Mouse (Mus musculus) hindbrain, embryonic 11.5 days (tissue): ENCODE results near the gene BC037034. TPM values are rescaled to one million over a fixed set of nuclear protein-coding genes. Genes with fewer than 3 reads are reported as not detected.
A peak's percentile ranks its signal among the peaks of the same experiment; 100 is the strongest.

Experiments
- ATAC-seq: fragments of 200-750 bp; cut with Nextera tagmentation; 2 replicates; pipeline ENCODE4 v1.8.0; 2017; ENCODE audit warnings: mild to moderate bottlenecking, moderate TSS enrichment, moderate library complexity; ENCODE audit not compliant: low FRiP score
- DNase-seq: peaks from one replicate; pipeline ENCODE4 v3.0.0-alpha.2; 2015; ENCODE audit warnings: low spot score
- H3K27ac ChIP-seq: fragments of 300-500 bp; sonication (generic); 2 replicates; pipeline ENCODE4 v1.5.1; 2014; ENCODE audit warnings: mild to moderate bottlenecking, low read depth, low read length
- H3K27me3 ChIP-seq: fragments of 300-500 bp; sonication (generic); 2 replicates; pipeline ENCODE4 v1.6.1; 2014; ENCODE audit warnings: mild to moderate bottlenecking, low read length, moderate library complexity, mixed read lengths; ENCODE audit not compliant: control insufficient read depth, insufficient read depth
- H3K36me3 ChIP-seq: fragments of 300-500 bp; sonication (generic); 2 replicates; pipeline ENCODE4 v1.6.1; 2014; ENCODE audit warnings: mild to moderate bottlenecking, low read length, moderate library complexity, mixed read lengths; ENCODE audit not compliant: control insufficient read depth, insufficient read depth
- H3K4me1 ChIP-seq: fragments of 300-500 bp; sonication (generic); replicated peaks from 2 replicates; pipeline ENCODE4 v1.6.1; 2014; ENCODE audit warnings: low read length, mixed read lengths; ENCODE audit not compliant: control insufficient read depth, insufficient read depth
- H3K4me2 ChIP-seq: fragments of 300-500 bp; sonication (generic); replicated peaks from 2 replicates; pipeline ENCODE4 v1.6.1; 2014; ENCODE audit warnings: mild to moderate bottlenecking, low read depth, low read length
- H3K4me3 ChIP-seq: fragments of 300-500 bp; sonication (generic); 2 replicates; pipeline ENCODE4 v1.5.1; 2014; ENCODE audit warnings: low read depth, low read length
- H3K9ac ChIP-seq: fragments of 300-500 bp; sonication (generic); 2 replicates; pipeline ENCODE4 v1.6.1; 2014; ENCODE audit warnings: low read depth, low read length
- H3K9me3 ChIP-seq: fragments of 300-500 bp; sonication (generic); 2 replicates; pipeline ENCODE4 v1.6.1; 2016; ENCODE audit warnings: low read length; ENCODE audit not compliant: control insufficient read depth
- WGBS: fragments of 180-500 bp; shearing (Covaris S2); extraction: QIAGEN DNeasy Blood & Tissue Kit; methylation state at CpG from one replicate; pipeline ENCODE4 v1.1.7; 2014; 5-methylcytosine and 5-hydroxymethylcytosine counted together
- polyA plus RNA-seq: library from polyadenylated mRNA; unstranded; fragments of >200 nt; fragmentation: Nextera tagmentation; extraction: Ambion mirVana; gene quantifications from 2 replicates; pipeline ENCODE4 v1.2.1, GENCODE M21; 2014

BC037034 gene
- 7.0 and 7.1 TPM in 2 replicates for polyA plus RNA-seq

- DNase-seq (peak; percentile 95), ATAC-seq (peak; percentile 91)
- Histone ChIP-seq H3K27me3 (no peaks in the 10 kb centered on the region), H3K27ac (peak within 1 kb of the TSS; percentile 72), H3K9me3 (no peaks in the 10 kb centered on the region), H3K4me3 (peak within 1 kb of the TSS; percentile 90), H3K9ac (peak within 1 kb of the TSS; percentile 84), H3K4me1 (peaks cover 8% of the 10 kb centered on the region), H3K4me2 (peak within 1 kb of the TSS; percentile 97), H3K36me3 (peaks cover 7% of the 10 kb centered on the region; the same call in 1 of the 2 replicates)
- under 1% methylated on average over 61 of the region's 71 CpGs for WGBS
Measured at GRCm38 (mm10) chr5:138263260-138264206, at the start of gene BC037034. Gene BC037034 (minus strand): TSS chr5:138264033.

GRCm38 (mm10) chr5:138312795-138313194 lies 49.0 kb upstream of the BC037034 start:
- H3K4me2 ChIP-seq = no peak overlapping the region
- DNase-seq (no peak), ATAC-seq (no peak)
- H3K36me3 ChIP-seq = no peaks in the 10 kb centered on the region
- no peak overlapping the region for H3K4me3 ChIP-seq
- 89% methylated on average over 3 of the region's 3 CpGs for WGBS
- no peaks in the 10 kb centered on the region for H3K27me3 ChIP-seq
- no peak overlapping the region for H3K9ac ChIP-seq
- H3K27ac ChIP-seq = no peak overlapping the region
- no peaks in the 10 kb centered on the region for H3K9me3 ChIP-seq
- no peaks in the 10 kb centered on the region for H3K4me1 ChIP-seq

GRCm38 (mm10) chr5:138299613-138300012 lies 35.8 kb upstream of the BC037034 start:
- Histone ChIP-seq H3K9me3 (no peaks in the 10 kb centered on the region), H3K4me3 (no peak overlapping the region), H3K36me3 (no peaks in the 10 kb centered on the region), H3K27ac (no peak overlapping the region), H3K4me2 (no peak overlapping the region), H3K27me3 (no peaks in the 10 kb centered on the region), H3K4me1 (no peaks in the 10 kb centered on the region), H3K9ac (no peak overlapping the region)
- ATAC-seq (no peak), DNase-seq (no peak)
- 98% methylated on average over 2 of the region's 2 CpGs for WGBS

GRCm38 (mm10) chr5:138294158-138294557 lies 30.3 kb upstream of the BC037034 start:
- Histone ChIP-seq H3K4me2 (no peak overlapping the region), H3K4me1 (no peaks in the 10 kb centered on the region), H3K27me3 (no peaks in the 10 kb centered on the region), H3K36me3 (no peaks in the 10 kb centered on the region), H3K27ac (no peak overlapping the region), H3K4me3 (no peak overlapping the region), H3K9me3 (no peaks in the 10 kb centered on the region), H3K9ac (no peak overlapping the region)
- DNase-seq = no peak
- ATAC-seq = no peak

GRCm38 (mm10) chr5:138291638-138292037 lies 27.8 kb upstream of the BC037034 start:
- Histone ChIP-seq H3K27ac (no peak overlapping the region), H3K36me3 (no peaks in the 10 kb centered on the region), H3K4me3 (no peak overlapping the region), H3K27me3 (no peaks in the 10 kb centered on the region), H3K9me3 (no peaks in the 10 kb centered on the region), H3K4me1 (no peaks in the 10 kb centered on the region), H3K4me2 (no peak overlapping the region), H3K9ac (no peak overlapping the region)
- DNase-seq = no peak
- no peak for ATAC-seq
- WGBS = 87% methylated on average over 1 of the region's 1 CpGs

GRCm38 (mm10) chr5:138287861-138288260 lies 24.0 kb upstream of the BC037034 start:
- Histone ChIP-seq H3K9me3 (no peaks in the 10 kb centered on the region), H3K27ac (no peak overlapping the region), H3K4me1 (no peaks in the 10 kb centered on the region), H3K27me3 (no peaks in the 10 kb centered on the region), H3K4me3 (no peak overlapping the region), H3K36me3 (no peaks in the 10 kb centered on the region), H3K4me2 (no peak overlapping the region), H3K9ac (no peak overlapping the region)
- ATAC-seq = no peak
- WGBS = 73% methylated on average over 3 of the region's 3 CpGs
- no peak for DNase-seq

GRCm38 (mm10) chr5:138283540-138283939 lies 19.7 kb upstream of the BC037034 start:
- no peak for DNase-seq
- no peak for ATAC-seq
- Histone ChIP-seq H3K27me3 (no peaks in the 10 kb centered on the region), H3K27ac (no peak overlapping the region), H3K4me3 (no peak overlapping the region), H3K9ac (no peak overlapping the region), H3K4me1 (no peaks in the 10 kb centered on the region; the same call in 1 of the 2 replicates), H3K9me3 (no peaks in the 10 kb centered on the region), H3K36me3 (no peaks in the 10 kb centered on the region), H3K4me2 (no peak overlapping the region)
- 65% methylated on average over 1 of the region's 1 CpGs for WGBS

- Histone ChIP-seq H3K9ac (no peak overlapping the region), H3K27ac (no peak overlapping the region), H3K27me3 (no peaks in the 10 kb centered on the region), H3K4me2 (no peak overlapping the region), H3K4me3 (no peak overlapping the region), H3K9me3 (no peaks in the 10 kb centered on the region), H3K4me1 (peaks cover 13% of the 10 kb centered on the region), H3K36me3 (no peaks in the 10 kb centered on the region)
- 83% methylated on average over 2 of the region's 2 CpGs for WGBS
- no peak for ATAC-seq
- no peak for DNase-seq
Measured at GRCm38 (mm10) chr5:138281798-138282197, 18.0 kb upstream of the BC037034 start.

GRCm38 (mm10) chr5:138280829-138281228 lies 17.0 kb upstream of the BC037034 start:
- Histone ChIP-seq H3K9me3 (no peaks in the 10 kb centered on the region), H3K4me1 (peaks cover 22% of the 10 kb centered on the region), H3K4me3 (no peak overlapping the region; the same call in 1 of the 2 replicates), H3K36me3 (no peaks in the 10 kb centered on the region), H3K4me2 (no peak overlapping the region), H3K27me3 (no peaks in the 10 kb centered on the region), H3K9ac (no peak overlapping the region), H3K27ac (no peak overlapping the region)
- DNase-seq (no peak), ATAC-seq (no peak)
- WGBS = 92% methylated on average over 15 of the region's 15 CpGs
